Mouse (Mus musculus): Measurements from ENCODE around the gene 4930535I16Rik. TPM values are rescaled to one million over a fixed set of nuclear protein-coding genes. Genes with fewer than 3 reads are reported as not detected.

The 4930535I16Rik gene
- total RNA-seq (2014; rRNA removed) (not detected in 2 replicates), polyA plus RNA-seq (2015; fragmentation: Nextera tagmentation; extraction: Ambion mirVana) (not detected in 2 replicates)

- peak within 1 kb of the TSS; percentile 87 for H3K27ac ChIP-seq (ENCODE audit: low read depth, low read length)
- peak within 1 kb of the TSS; percentile 96 for H3K9ac ChIP-seq
- H3K27me3 ChIP-seq (ENCODE audit: insufficient read depth, low read length), result no peaks in the 10 kb centered on the region
- peaks cover 28% of the 10 kb centered on the region for H3K36me3 ChIP-seq (ENCODE audit: insufficient read depth)
- H3K9me3 ChIP-seq (ENCODE audit: low read length), result no peaks in the 10 kb centered on the region
- H3K4me2 ChIP-seq (ENCODE audit: low read depth), result peak within 1 kb of the TSS; percentile 85
- 2% methylated on average over 54 of the region's 63 CpGs for WGBS
- no peak for ATAC-seq
- peak within 1 kb of the TSS; percentile 99 for H3K4me3 ChIP-seq (ENCODE audit: low read depth, low read length)
- peaks cover 6% of the 10 kb centered on the region for H3K4me1 ChIP-seq (ENCODE audit: insufficient read depth)
- DNase-seq, result no peak
- TF ChIP-seq CTCF (IDR thresholded peaks at IDR 0.05; ENCODE audit: low read depth), result no peak
These were observed at the start of gene 4930535I16Rik for GRCm38 (mm10) chr4:123917548-123918140. Gene 4930535I16Rik (minus strand): TSS chr4:123918022.

GRCm38 (mm10) chr4:123962721-123963120, 44.9 kb upstream of the 4930535I16Rik start:
- Histone ChIP-seq H3K4me1 (ENCODE audit: insufficient read depth) (no peaks in the 10 kb centered on the region), H3K27ac (ENCODE audit: low read depth, low read length) (no peak overlapping the region), H3K9ac (no peak overlapping the region), H3K4me2 (ENCODE audit: low read depth) (no peak overlapping the region), H3K4me3 (ENCODE audit: low read depth, low read length) (no peak overlapping the region), H3K27me3 (ENCODE audit: insufficient read depth, low read length) (no peaks in the 10 kb centered on the region; the same call in 1 of the 2 replicates), H3K36me3 (ENCODE audit: insufficient read depth) (no peaks in the 10 kb centered on the region), H3K9me3 (ENCODE audit: low read length) (no peaks in the 10 kb centered on the region)
- 16% methylated on average over 9 of the region's 9 CpGs for WGBS
- no peak for TF ChIP-seq CTCF (IDR thresholded peaks at IDR 0.05; ENCODE audit: low read depth)
- DNase-seq, result no peak
- ATAC-seq, result peak; percentile 36; the same call in 1 of the 2 replicates

- 59% methylated on average over 4 of the region's 4 CpGs for WGBS
- Histone ChIP-seq H3K4me1 (ENCODE audit: insufficient read depth) (0 out of 2 replicates have a peak, but pooled peaks cover 6% of the 10 kb centered on the region), H3K36me3 (ENCODE audit: insufficient read depth) (no peaks in the 10 kb centered on the region), H3K4me2 (ENCODE audit: low read depth) (no peak overlapping the region), H3K27me3 (ENCODE audit: insufficient read depth, low read length) (no peaks in the 10 kb centered on the region; the same call in 1 of the 2 replicates), H3K27ac (ENCODE audit: low read depth, low read length) (no peak overlapping the region), H3K9ac (no peak overlapping the region), H3K4me3 (ENCODE audit: low read depth, low read length) (no peak overlapping the region), H3K9me3 (ENCODE audit: low read length) (no peaks in the 10 kb centered on the region)
- DNase-seq (no peak), ATAC-seq (no peak)
- TF ChIP-seq CTCF (IDR thresholded peaks at IDR 0.05; ENCODE audit: low read depth), result no peak
These were observed 43.1 kb upstream of the 4930535I16Rik start for GRCm38 (mm10) chr4:123960955-123961354.

GRCm38 (mm10) chr4:123957891-123958290, 40.1 kb upstream of the 4930535I16Rik start:
- Histone ChIP-seq H3K36me3 (ENCODE audit: insufficient read depth) (no peaks in the 10 kb centered on the region), H3K4me1 (ENCODE audit: insufficient read depth) (0 out of 2 replicates have a peak, but pooled peaks cover 6% of the 10 kb centered on the region), H3K9me3 (ENCODE audit: low read length) (no peaks in the 10 kb centered on the region), H3K9ac (no peak overlapping the region), H3K27ac (ENCODE audit: low read depth, low read length) (no peak overlapping the region), H3K4me2 (ENCODE audit: low read depth) (no peak overlapping the region), H3K27me3 (ENCODE audit: insufficient read depth, low read length) (no peaks in the 10 kb centered on the region; the same call in 1 of the 2 replicates), H3K4me3 (ENCODE audit: low read depth, low read length) (no peak overlapping the region)
- TF ChIP-seq CTCF (IDR thresholded peaks at IDR 0.05; ENCODE audit: low read depth), result no peak
- DNase-seq (no peak), ATAC-seq (no peak)
- 69% methylated on average over 4 of the region's 4 CpGs for WGBS

- Histone ChIP-seq H3K4me3 (ENCODE audit: low read depth, low read length) (no peak overlapping the region), H3K27ac (ENCODE audit: low read depth, low read length) (no peak overlapping the region), H3K36me3 (ENCODE audit: insufficient read depth) (no peaks in the 10 kb centered on the region), H3K9ac (no peak overlapping the region), H3K27me3 (ENCODE audit: insufficient read depth, low read length) (no peaks in the 10 kb centered on the region; the same call in 1 of the 2 replicates), H3K4me2 (ENCODE audit: low read depth) (peak overlapping the region; percentile 42), H3K9me3 (ENCODE audit: low read length) (no peaks in the 10 kb centered on the region), H3K4me1 (ENCODE audit: insufficient read depth) (0 out of 2 replicates have a peak, but pooled peaks cover 6% of the 10 kb centered on the region)
- WGBS, result 47% methylated on average over 4 of the region's 4 CpGs
- no peak for TF ChIP-seq CTCF (IDR thresholded peaks at IDR 0.05; ENCODE audit: low read depth)
- ATAC-seq (no peak; the same call in 1 of the 2 replicates), DNase-seq (no peak)
These were observed 39.6 kb upstream of the 4930535I16Rik start for GRCm38 (mm10) chr4:123957492-123957808.

- WGBS, result 4% methylated on average over 31 of the region's 31 CpGs
These were observed 39.1 kb upstream of the 4930535I16Rik start for GRCm38 (mm10) chr4:123956703-123957491.

DNA sequence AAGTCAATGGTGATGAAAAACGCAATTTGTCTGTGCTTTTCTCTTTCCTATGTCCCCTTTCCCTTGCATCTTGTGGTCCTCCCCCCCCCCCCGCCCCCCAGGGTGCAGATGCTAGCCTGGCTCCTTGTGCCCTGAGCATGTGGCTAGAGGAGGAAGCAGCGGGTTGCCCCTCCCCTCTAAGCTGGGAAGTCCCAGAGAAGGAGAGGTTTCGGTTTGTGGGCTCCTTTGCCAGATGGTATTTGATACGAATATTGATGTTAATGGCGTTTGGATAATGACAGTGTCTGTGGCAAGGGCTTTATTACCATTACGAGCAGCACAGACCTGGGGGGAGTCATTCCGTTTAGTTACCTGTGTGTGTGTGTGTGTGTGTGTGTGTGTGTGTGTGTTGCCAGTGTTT, 34.2 kb upstream of the 4930535I16Rik start:
- TF ChIP-seq CTCF (IDR thresholded peaks at IDR 0.05; ENCODE audit: low read depth), result no peak
- 0 out of 2 replicates have a peak, but pooled peaks cover 6% of the 10 kb centered on the region for H3K4me1 ChIP-seq (ENCODE audit: insufficient read depth)
- 44% methylated on average over 7 of the region's 8 CpGs for WGBS
- no peak overlapping the region for H3K4me2 ChIP-seq (ENCODE audit: low read depth)
- ATAC-seq, result no peak
- no peaks in the 10 kb centered on the region for H3K27me3 ChIP-seq (ENCODE audit: insufficient read depth, low read length)
- H3K36me3 ChIP-seq (ENCODE audit: insufficient read depth), result no peaks in the 10 kb centered on the region
- no peak overlapping the region for H3K9ac ChIP-seq
- H3K27ac ChIP-seq (ENCODE audit: low read depth, low read length), result no peak overlapping the region
- DNase-seq, result no peak
- H3K9me3 ChIP-seq (ENCODE audit: low read length), result no peaks in the 10 kb centered on the region
- no peak overlapping the region for H3K4me3 ChIP-seq (ENCODE audit: low read depth, low read length)

More at GRCm38 (mm10) chr4:123956703-123957491, 39.1 kb upstream of the 4930535I16Rik start:
- Histone ChIP-seq H3K4me1 (ENCODE audit: insufficient read depth) (0 out of 2 replicates have a peak, but pooled peaks cover 6% of the 10 kb centered on the region), H3K36me3 (ENCODE audit: insufficient read depth) (no peaks in the 10 kb centered on the region), H3K27ac (ENCODE audit: low read depth, low read length) (no peak overlapping the region), H3K27me3 (ENCODE audit: insufficient read depth, low read length) (no peaks in the 10 kb centered on the region; the same call in 1 of the 2 replicates), H3K4me3 (ENCODE audit: low read depth, low read length) (peak overlapping the region; percentile 17), H3K9ac (peak overlapping the region; percentile 39), H3K4me2 (ENCODE audit: low read depth) (peak overlapping the region; percentile 42), H3K9me3 (ENCODE audit: low read length) (no peaks in the 10 kb centered on the region)
- TF ChIP-seq CTCF (IDR thresholded peaks at IDR 0.05; ENCODE audit: low read depth), result peak; percentile 88
- DNase-seq (peak; percentile 90), ATAC-seq (peak; percentile 93)

Measured in forebrain, postnatal 0 days (tissue).